Mouse (Mus musculus) heart, adult 2 months (tissue): ENCODE data around the gene Krtap13-1. TPM values are rescaled to one million over a fixed set of nuclear protein-coding genes. Genes with fewer than 3 reads are reported as not detected.

Experiments
- DNase-seq, 2 experiments: peaks; one replicate each; pipeline ENCODE4 v3.0.0; 2021
- H3K27ac ChIP-seq: fragments of 200-600 bp; 2 replicates; pipeline ENCODE4 v1.8.1; 2022
- H3K27me3 ChIP-seq: fragments of 200-500 bp; 2 replicates; pipeline ENCODE4 v1.6.1; 2012; ENCODE audit warnings: mild to moderate bottlenecking, low read length, inconsistent platforms, mixed read lengths; ENCODE audit not compliant: control insufficient read depth, insufficient read depth
- H3K36me3 ChIP-seq: fragments of 200-500 bp; 2 replicates; pipeline ENCODE4 v1.6.1; 2012; ENCODE audit warnings: low read length, inconsistent platforms; ENCODE audit not compliant: control insufficient read depth, insufficient read depth
- H3K4me1 ChIP-seq: fragments of 200-500 bp; 2 replicates; pipeline ENCODE4 v1.6.1; 2011; ENCODE audit warnings: low read length; ENCODE audit not compliant: control insufficient read depth, insufficient read depth
- H3K4me3 ChIP-seq: fragments of 200-600 bp; 2 replicates; pipeline ENCODE4 v1.8.1; 2022
- H3K79me2 ChIP-seq: fragments of 200-500 bp; replicated peaks from 2 replicates; pipeline ENCODE4 v1.6.1; 2012; ENCODE audit warnings: mild to moderate bottlenecking, inconsistent platforms, low read length, moderate library complexity, mixed read lengths; ENCODE audit not compliant: control insufficient read depth, insufficient read depth
- H3K9ac ChIP-seq: fragments of 200-500 bp; 2 replicates; pipeline ENCODE4 v1.6.1; 2012; ENCODE audit warnings: low read depth, mild to moderate bottlenecking, control low read depth, inconsistent platforms, low read length, mixed read lengths
- CTCF ChIP-seq: fragments of 200-600 bp; IDR thresholded peaks from 2 replicates; pipeline ENCODE4 v1.8.1; 2022; ENCODE audit warnings: antibody characterized with exemption, mild to moderate bottlenecking, moderate library complexity
- EP300 ChIP-seq: fragments of 200-500 bp; IDR thresholded peaks from 2 replicates; pipeline ENCODE4 v1.6.1; 2011; ENCODE audit warnings: low read depth, low read length, control low read depth; ENCODE audit not compliant: insufficient read depth
- POLR2A ChIP-seq: fragments of 200-500 bp; IDR thresholded peaks from 2 replicates; pipeline ENCODE4 v1.6.1; 2011; ENCODE audit warnings: mild to moderate bottlenecking, low read depth, low read length, control low read depth; ENCODE audit not compliant: insufficient read depth
- WGBS: fragments of 180-500 bp; shearing (Covaris S2); methylation state at CpG from one replicate; pipeline ENCODE4 v1.1.7; 2018; 5-methylcytosine and 5-hydroxymethylcytosine counted together
- intact Hi-C: fragments of 180-260 bp; cut with DNase I; formaldehyde crosslinking; loops from one replicate; pipeline ENCODE4 v1.15.1; 2025
- polyA plus RNA-seq: library from polyadenylated mRNA; depleted of rRNA; stranded (reverse); fragments of >200 nt; gene quantifications from 2 replicates; pipeline ENCODE4 v1.2.3, GENCODE M21; 2012
- total RNA-seq, 2 experiments: library from RNA; stranded (reverse); gene quantifications; 2 replicates each; pipeline ENCODE4 v1.2.3; 2021

Krtap13-1 gene
- total and polyA plus RNA-seq, 3 experiments = not detected

DNA sequence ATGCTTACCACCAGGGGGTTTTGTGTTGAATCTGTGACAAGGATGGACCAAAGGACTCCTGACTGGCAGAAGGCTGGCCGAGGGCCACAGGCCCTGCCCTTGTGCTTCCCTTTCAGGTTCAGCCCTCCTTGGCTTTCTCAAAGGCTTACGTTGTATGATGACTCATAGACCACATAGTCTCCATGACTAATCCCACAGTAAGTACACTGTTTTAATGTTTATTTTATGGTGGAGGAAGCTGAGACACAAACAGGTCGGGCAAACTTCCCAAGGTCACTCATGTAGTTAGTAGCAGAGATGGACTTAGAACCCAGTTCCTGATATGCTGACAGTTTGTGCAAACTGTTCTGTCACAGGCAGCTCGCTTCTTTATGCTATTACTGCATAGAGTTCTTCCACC lies 17.9 kb upstream of the Krtap13-1 start:
- H3K27me3 ChIP-seq = no peaks in the 10 kb centered on the region
- no peaks in the 10 kb centered on the region for H3K79me2 ChIP-seq
- no peaks in the 10 kb centered on the region for H3K4me1 ChIP-seq
- no peak for TF ChIP-seq POLR2A
- TF ChIP-seq CTCF = no peak
- TF ChIP-seq EP300 = no peak
- 50% methylated on average over 4 of the region's 4 CpGs for WGBS
- no peak overlapping the region for H3K4me3 ChIP-seq
- no peak overlapping the region for H3K9ac ChIP-seq
- intact Hi-C loops = no loop called here
- no peak overlapping the region for H3K27ac ChIP-seq
- no peaks in the 10 kb centered on the region for H3K36me3 ChIP-seq
- no peak for DNase-seq

DNA sequence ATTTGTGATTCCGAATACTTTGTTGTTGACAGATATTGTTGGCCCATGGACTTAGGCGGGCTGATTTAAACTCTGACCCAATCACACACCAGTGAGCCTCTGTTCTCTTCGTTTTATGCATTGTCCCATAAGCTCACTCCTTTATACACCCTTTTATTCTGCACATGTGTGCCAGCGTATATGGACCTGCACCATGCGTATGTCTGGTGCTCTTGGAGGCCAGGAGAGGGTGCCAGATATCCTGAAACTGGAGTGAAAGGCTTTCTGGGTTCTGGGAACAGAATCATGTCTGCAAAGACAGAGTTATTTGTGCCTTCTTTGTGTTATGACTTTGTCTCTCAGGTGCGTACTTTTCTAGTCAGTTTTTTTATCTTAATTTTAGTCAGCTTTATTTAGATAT lies 17.4 kb upstream of the Krtap13-1 start:
- no peaks in the 10 kb centered on the region for H3K27me3 ChIP-seq
- DNase-seq = no peak
- no peak for TF ChIP-seq POLR2A
- no peak for TF ChIP-seq EP300
- TF ChIP-seq CTCF = no peak
- H3K36me3 ChIP-seq = no peaks in the 10 kb centered on the region
- intact Hi-C loops = no loop called here
- H3K27ac ChIP-seq = no peak overlapping the region
- H3K9ac ChIP-seq = no peak overlapping the region
- WGBS = 86% methylated on average over 6 of the region's 6 CpGs
- H3K79me2 ChIP-seq = no peaks in the 10 kb centered on the region
- no peaks in the 10 kb centered on the region for H3K4me1 ChIP-seq
- H3K4me3 ChIP-seq = no peak overlapping the region

DNA sequence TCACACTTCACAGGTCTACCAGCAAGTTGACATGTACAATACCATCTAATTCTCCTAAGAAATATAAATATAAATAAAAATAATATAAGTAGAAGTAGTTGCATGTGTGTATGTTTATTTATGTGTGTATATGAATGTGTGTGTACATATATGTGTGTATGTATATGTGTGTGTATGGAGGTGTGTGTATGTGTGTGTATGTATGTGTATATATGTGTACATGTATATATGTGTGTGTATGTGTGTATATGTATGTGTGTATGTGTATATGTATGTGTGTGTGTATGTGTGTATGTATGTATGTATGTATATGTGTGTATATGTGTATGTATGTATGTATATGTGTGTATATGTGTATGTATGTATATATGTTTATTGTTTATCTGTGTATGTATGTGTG lies 12.1 kb upstream of the Krtap13-1 start:
- DNase-seq = no peak
- Histone ChIP-seq H3K9ac (no peak overlapping the region), H3K4me3 (no peak overlapping the region), H3K27ac (no peak overlapping the region), H3K4me1 (no peaks in the 10 kb centered on the region), H3K36me3 (no peaks in the 10 kb centered on the region), H3K79me2 (no peaks in the 10 kb centered on the region), H3K27me3 (no peaks in the 10 kb centered on the region)
- intact Hi-C loops = no loop called here
- no peak for TF ChIP-seq POLR2A
- TF ChIP-seq EP300 = no peak
- TF ChIP-seq CTCF = no peak

DNA sequence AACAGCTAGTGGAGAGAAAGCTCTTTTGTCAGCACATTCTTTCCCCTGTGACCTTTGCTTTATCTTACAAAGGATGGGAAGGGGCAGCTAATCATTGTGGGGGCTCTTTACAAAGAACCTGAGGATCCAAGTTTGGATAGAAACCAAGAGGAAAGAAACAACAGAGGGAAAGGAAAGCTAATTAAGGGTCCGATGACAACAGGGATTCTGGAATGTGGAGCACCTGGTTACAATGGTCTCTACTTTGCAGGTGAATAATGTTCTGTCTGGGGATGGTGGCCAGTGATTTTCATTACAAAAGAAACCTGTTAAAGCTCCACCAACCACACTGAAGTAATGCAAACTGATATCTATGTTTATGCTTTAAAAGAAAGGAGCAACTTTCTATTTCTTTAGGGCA lies 8.6 kb upstream of the Krtap13-1 start:
- H3K27ac ChIP-seq = no peak overlapping the region
- H3K4me3 ChIP-seq = no peak overlapping the region
- H3K36me3 ChIP-seq = no peaks in the 10 kb centered on the region
- no peaks in the 10 kb centered on the region for H3K27me3 ChIP-seq
- TF ChIP-seq CTCF = no peak
- TF ChIP-seq EP300 = no peak
- TF ChIP-seq POLR2A = no peak
- no peaks in the 10 kb centered on the region for H3K79me2 ChIP-seq
- intact Hi-C loops = no loop called here
- no peak overlapping the region for H3K9ac ChIP-seq
- no peaks in the 10 kb centered on the region for H3K4me1 ChIP-seq
- no peak for DNase-seq
- WGBS = 46% methylated on average over 1 of the region's 1 CpGs

DNA sequence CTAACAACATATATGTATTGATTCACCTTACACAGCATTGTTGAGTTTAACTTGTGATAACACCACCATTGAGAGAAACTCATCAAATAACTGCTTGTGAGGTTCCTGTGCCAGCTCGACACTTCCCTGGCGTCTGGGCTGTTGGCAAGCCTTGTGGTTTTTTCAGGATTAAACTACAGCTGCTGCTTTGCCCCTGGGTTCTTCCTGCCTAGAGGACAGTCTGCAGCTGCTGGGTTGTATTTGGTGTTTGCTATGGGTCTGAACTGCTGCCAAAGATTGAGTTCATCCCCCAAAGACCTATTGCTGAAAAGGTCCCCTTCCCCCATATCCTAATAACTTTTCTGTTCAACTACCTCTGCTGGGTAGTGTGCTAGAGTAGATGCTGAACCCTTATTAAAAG lies 6.7 kb downstream of the Krtap13-1 start:
- Histone ChIP-seq H3K27ac (no peak overlapping the region), H3K4me1 (no peaks in the 10 kb centered on the region), H3K79me2 (no peaks in the 10 kb centered on the region), H3K27me3 (no peaks in the 10 kb centered on the region), H3K9ac (no peak overlapping the region), H3K4me3 (no peak overlapping the region), H3K36me3 (no peaks in the 10 kb centered on the region)
- TF ChIP-seq POLR2A (no peak), EP300 (no peak), CTCF (no peak)
- intact Hi-C loops = no loop called here
- 33% methylated on average over 2 of the region's 2 CpGs for WGBS
- no peak for DNase-seq

DNA sequence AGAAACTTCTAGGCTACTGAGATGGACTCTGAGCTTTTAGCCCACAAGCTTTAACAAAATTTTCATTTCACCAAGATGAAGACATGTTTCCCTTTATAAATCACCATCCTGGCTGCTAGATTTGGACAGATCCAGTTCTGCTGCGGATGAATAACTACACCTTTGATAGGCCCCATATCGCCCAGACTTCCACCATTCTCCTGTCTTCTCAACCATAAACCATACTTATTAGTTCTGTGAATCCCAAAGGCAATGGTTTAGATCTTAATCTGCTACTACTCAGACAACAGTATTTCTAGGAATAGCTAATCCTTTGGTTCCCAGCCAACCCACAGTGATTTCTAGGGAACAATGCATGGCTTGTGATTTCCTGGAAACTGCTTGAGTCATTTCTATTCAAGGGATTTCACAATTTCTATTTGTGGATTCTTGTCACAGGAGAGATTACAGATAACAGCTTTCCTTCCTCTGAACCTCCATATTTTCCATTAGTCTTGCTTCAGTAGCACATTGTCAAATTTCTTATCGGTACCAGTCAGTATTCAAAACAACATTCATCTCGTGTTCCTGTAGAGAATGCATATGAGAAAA lies 16.2 kb downstream of the Krtap13-1 start:
- DNase-seq = no peak
- H3K27ac ChIP-seq = no peak overlapping the region
- no peak overlapping the region for H3K9ac ChIP-seq
- no peak overlapping the region for H3K4me3 ChIP-seq
- TF ChIP-seq CTCF (no peak), EP300 (no peak), POLR2A (no peak)
- no peaks in the 10 kb centered on the region for H3K27me3 ChIP-seq
- H3K36me3 ChIP-seq = no peaks in the 10 kb centered on the region
- intact Hi-C loops = no loop called here
- H3K79me2 ChIP-seq = no peaks in the 10 kb centered on the region
- no peaks in the 10 kb centered on the region for H3K4me1 ChIP-seq
- 41% methylated on average over 4 of the region's 4 CpGs for WGBS
